Mouse (Mus musculus) hindbrain, embryonic 12.5 days (tissue): Measurements from ENCODE around the gene Magi1. TPM values are rescaled to one million over a fixed set of nuclear protein-coding genes. Genes with fewer than 3 reads are reported as not detected.

Experiments
- ATAC-seq: fragments of 200-750 bp; cut with Nextera tagmentation; 2 replicates; pipeline ENCODE4 v1.8.0; 2017; ENCODE audit warnings: moderate TSS enrichment; ENCODE audit not compliant: low FRiP score
- H3K27ac ChIP-seq: fragments of 300-500 bp; sonication (generic); 2 replicates; pipeline ENCODE4 v1.5.1; 2016; ENCODE audit warnings: mild to moderate bottlenecking
- H3K27me3 ChIP-seq: fragments of 300-500 bp; sonication (generic); 2 replicates; pipeline ENCODE4 v1.6.1; 2016; ENCODE audit warnings: mild to moderate bottlenecking
- H3K36me3 ChIP-seq: fragments of 300-500 bp; sonication (generic); 2 replicates; pipeline ENCODE4 v1.6.1; 2016; ENCODE audit warnings: mild to moderate bottlenecking
- H3K4me1 ChIP-seq: fragments of 300-500 bp; sonication (generic); 2 replicates; pipeline ENCODE4 v1.6.1; 2016
- H3K4me2 ChIP-seq: fragments of 300-500 bp; sonication (generic); replicated peaks from 2 replicates; pipeline ENCODE4 v1.6.1; 2016; ENCODE audit warnings: mild to moderate bottlenecking
- H3K4me3 ChIP-seq: fragments of 300-500 bp; sonication (generic); 2 replicates; pipeline ENCODE4 v1.5.1; 2016; ENCODE audit warnings: mild to moderate bottlenecking
- H3K9ac ChIP-seq: fragments of 300-500 bp; sonication (generic); 2 replicates; pipeline ENCODE4 v1.6.1; 2016; ENCODE audit warnings: mild to moderate bottlenecking, moderate library complexity
- H3K9me3 ChIP-seq: fragments of 300-500 bp; sonication (generic); replicated peaks from 2 replicates; pipeline ENCODE4 v1.6.1; 2016; ENCODE audit warnings: mild to moderate bottlenecking
- WGBS: fragments of 180-500 bp; shearing (Covaris S2); methylation state at CpG from one replicate; pipeline ENCODE4 v1.1.7; 2016; 5-methylcytosine and 5-hydroxymethylcytosine counted together
- polyA plus RNA-seq: library from polyadenylated mRNA; unstranded; fragments of >200 nt; fragmentation: Nextera tagmentation; extraction: Ambion mirVana; gene quantifications from 2 replicates; pipeline ENCODE4 v1.2.1, GENCODE M21; 2016

Gene Magi1
- polyA plus RNA-seq, 1 experiment from 2014 or later = 35.9 TPM

GRCm38 (mm10) chr6:93968721-93969120, 315.0 kb downstream of the Magi1 start:
- Histone ChIP-seq H3K27ac (no peak overlapping the region), H3K4me1 (no peaks in the 10 kb centered on the region), H3K9ac (no peak overlapping the region), H3K27me3 (no peaks in the 10 kb centered on the region), H3K4me2 (no peak overlapping the region), H3K4me3 (no peak overlapping the region), H3K9me3 (no peaks in the 10 kb centered on the region), H3K36me3 (no peaks in the 10 kb centered on the region)
- WGBS = 74% methylated on average over 2 of the region's 2 CpGs
- ATAC-seq = no peak

GRCm38 (mm10) chr6:93962757-93963336, 320.9 kb downstream of the Magi1 start:
- H3K9me3 ChIP-seq = no peaks in the 10 kb centered on the region
- 88% methylated on average over 5 of the region's 5 CpGs for whole genome bisulfite sequencing
- H3K4me3 ChIP-seq = no peak overlapping the region
- no peaks in the 10 kb centered on the region for H3K4me1 ChIP-seq
- H3K27me3 ChIP-seq = no peaks in the 10 kb centered on the region
- H3K4me2 ChIP-seq = no peak overlapping the region
- no peaks in the 10 kb centered on the region for H3K36me3 ChIP-seq
- no peak for ATAC-seq
- H3K27ac ChIP-seq = no peak overlapping the region
- no peak overlapping the region for H3K9ac ChIP-seq

DNA sequence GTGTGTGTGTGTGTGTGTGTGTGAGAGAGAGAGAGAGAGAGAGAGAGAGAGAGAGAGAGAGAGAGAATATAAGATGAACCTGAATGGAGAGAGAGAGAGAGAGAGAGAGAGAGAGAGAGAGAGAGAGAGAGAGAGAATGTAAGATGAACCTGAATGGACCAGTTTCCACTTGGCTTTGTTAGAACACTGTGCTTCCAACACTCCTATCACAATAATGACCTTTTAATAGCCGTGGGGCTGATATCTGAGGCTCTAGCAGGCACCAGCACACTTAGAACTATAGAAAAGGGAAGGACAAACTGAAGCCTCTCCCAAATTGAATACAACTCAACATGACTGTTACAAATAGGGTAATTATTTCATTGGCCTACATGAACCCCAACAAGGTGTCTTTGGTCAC, 321.9 kb downstream of the Magi1 start:
- Histone ChIP-seq H3K27me3 (no peaks in the 10 kb centered on the region), H3K4me3 (no peak overlapping the region), H3K4me2 (no peak overlapping the region), H3K9ac (no peak overlapping the region), H3K4me1 (peaks cover 6% of the 10 kb centered on the region), H3K9me3 (no peaks in the 10 kb centered on the region), H3K27ac (no peak overlapping the region), H3K36me3 (no peaks in the 10 kb centered on the region)
- WGBS = 72% methylated on average over 1 of the region's 1 CpGs
- no peak for ATAC-seq

GRCm38 (mm10) chr6:93957172-93957571, 326.5 kb downstream of the Magi1 start:
- peaks cover 22% of the 10 kb centered on the region for H3K4me1 ChIP-seq
- WGBS = 28% methylated on average over 2 of the region's 2 CpGs
- H3K27ac ChIP-seq = no peak overlapping the region
- no peak overlapping the region for H3K4me3 ChIP-seq
- no peaks in the 10 kb centered on the region for H3K27me3 ChIP-seq
- no peaks in the 10 kb centered on the region for H3K36me3 ChIP-seq
- no peaks in the 10 kb centered on the region for H3K9me3 ChIP-seq
- peak; percentile 64 for ATAC-seq
- H3K9ac ChIP-seq = no peak overlapping the region
- no peak overlapping the region for H3K4me2 ChIP-seq

GRCm38 (mm10) chr6:93946612-93947011, 337.1 kb downstream of the Magi1 start:
- no peak overlapping the region for H3K27ac ChIP-seq

GRCm38 (mm10) chr6:93936359-93936758, 347.4 kb downstream of the Magi1 start:
- H3K9me3 ChIP-seq = no peaks in the 10 kb centered on the region
- H3K36me3 ChIP-seq = no peaks in the 10 kb centered on the region
- WGBS = 88% methylated on average over 6 of the region's 6 CpGs
- no peak overlapping the region for H3K4me2 ChIP-seq
- H3K27ac ChIP-seq = no peak overlapping the region
- H3K4me1 ChIP-seq = no peaks in the 10 kb centered on the region
- no peak overlapping the region for H3K4me3 ChIP-seq
- ATAC-seq = no peak
- H3K9ac ChIP-seq = no peak overlapping the region
- no peaks in the 10 kb centered on the region for H3K27me3 ChIP-seq

More at GRCm38 (mm10) chr6:93946612-93947011, 337.1 kb downstream of the Magi1 start:
- no peak overlapping the region for H3K4me2 ChIP-seq
- no peak overlapping the region for H3K9ac ChIP-seq
- H3K4me1 ChIP-seq = no peaks in the 10 kb centered on the region
- H3K36me3 ChIP-seq = no peaks in the 10 kb centered on the region
- 0 out of 2 replicates have a peak, but pooled peaks cover 2% of the 10 kb centered on the region for H3K27me3 ChIP-seq
- H3K9me3 ChIP-seq = no peaks in the 10 kb centered on the region
- no peak for ATAC-seq
- WGBS = 76% methylated on average over 2 of the region's 2 CpGs
- H3K4me3 ChIP-seq = no peak overlapping the region

GRCm38 (mm10) chr6:93935793-93936192, 347.9 kb downstream of the Magi1 start:
- Histone ChIP-seq H3K36me3 (no peaks in the 10 kb centered on the region), H3K9ac (no peak overlapping the region)
- WGBS = 75% methylated on average over 4 of the region's 4 CpGs

GRCm38 (mm10) chr6:93934700-93935099, 349.0 kb downstream of the Magi1 start:
- no peak overlapping the region for H3K4me2 ChIP-seq
- no peaks in the 10 kb centered on the region for H3K36me3 ChIP-seq
- H3K9ac ChIP-seq = no peak overlapping the region
- H3K4me1 ChIP-seq = no peaks in the 10 kb centered on the region
- no peak overlapping the region for H3K27ac ChIP-seq
- no peaks in the 10 kb centered on the region for H3K27me3 ChIP-seq
- no peak for ATAC-seq
- 84% methylated on average over 2 of the region's 2 CpGs for WGBS
- H3K9me3 ChIP-seq = no peaks in the 10 kb centered on the region
- no peak overlapping the region for H3K4me3 ChIP-seq

More at GRCm38 (mm10) chr6:93935793-93936192, 347.9 kb downstream of the Magi1 start:
- Histone ChIP-seq H3K27me3 (no peaks in the 10 kb centered on the region), H3K9me3 (no peaks in the 10 kb centered on the region), H3K4me3 (no peak overlapping the region), H3K27ac (no peak overlapping the region), H3K4me1 (no peaks in the 10 kb centered on the region), H3K4me2 (no peak overlapping the region)
- no peak for ATAC-seq

DNA sequence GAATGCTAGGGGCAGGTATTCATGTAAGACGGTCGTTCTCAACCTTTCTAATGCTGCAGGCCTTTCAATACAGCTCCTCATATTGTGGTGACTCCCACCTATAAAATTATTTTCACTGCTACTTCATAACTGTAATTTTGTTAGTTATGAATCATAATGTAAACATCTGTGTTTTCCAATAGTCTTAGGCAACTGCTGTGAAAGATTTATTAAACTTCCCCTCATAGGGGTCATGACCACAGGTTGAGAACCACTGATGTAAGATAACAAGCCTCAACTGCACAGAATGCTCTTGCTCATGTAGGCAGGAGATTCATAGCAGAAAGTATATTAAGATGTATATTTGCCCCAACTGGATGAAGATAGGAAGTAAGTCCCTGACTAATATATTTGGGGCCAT, 359.1 kb downstream of the Magi1 start:
- no peaks in the 10 kb centered on the region for H3K9me3 ChIP-seq
- H3K4me2 ChIP-seq = no peak overlapping the region
- no peak overlapping the region for H3K9ac ChIP-seq
- WGBS = 88% methylated on average over 2 of the region's 2 CpGs
- H3K27ac ChIP-seq = no peak overlapping the region
- H3K4me1 ChIP-seq = peaks cover 7% of the 10 kb centered on the region; the same call in 1 of the 2 replicates
- ATAC-seq = no peak
- H3K27me3 ChIP-seq = no peaks in the 10 kb centered on the region
- H3K36me3 ChIP-seq = no peaks in the 10 kb centered on the region
- H3K4me3 ChIP-seq = no peak overlapping the region

- no peak overlapping the region for H3K9ac ChIP-seq
- no peak overlapping the region for H3K4me2 ChIP-seq
- ATAC-seq = 0 out of 2 replicates have a peak, but pooled peaks have one; percentile 26
- no peaks in the 10 kb centered on the region for H3K36me3 ChIP-seq
- no peaks in the 10 kb centered on the region for H3K9me3 ChIP-seq
- H3K27me3 ChIP-seq = no peaks in the 10 kb centered on the region
- peaks cover 7% of the 10 kb centered on the region; the same call in 1 of the 2 replicates for H3K4me1 ChIP-seq
- 44% methylated on average over 3 of the region's 3 CpGs for WGBS
- H3K4me3 ChIP-seq = no peak overlapping the region
- H3K27ac ChIP-seq = peak overlapping the region; percentile 5; the same call in 1 of the 2 replicates
Measured at GRCm38 (mm10) chr6:93923972-93924371, 359.7 kb downstream of the Magi1 start.

GRCm38 (mm10) chr6:93923351-93923750, 360.4 kb downstream of the Magi1 start:
- WGBS = 38% methylated on average over 5 of the region's 5 CpGs
- H3K27me3 ChIP-seq = no peaks in the 10 kb centered on the region
- peak overlapping the region; percentile 5; the same call in 1 of the 2 replicates for H3K27ac ChIP-seq
- H3K9ac ChIP-seq = no peak overlapping the region
- H3K36me3 ChIP-seq = no peaks in the 10 kb centered on the region
- no peak overlapping the region for H3K4me2 ChIP-seq
- ATAC-seq = peak; percentile 29; the same call in 1 of the 2 replicates
- H3K9me3 ChIP-seq = no peaks in the 10 kb centered on the region
- peaks cover 7% of the 10 kb centered on the region; the same call in 1 of the 2 replicates for H3K4me1 ChIP-seq
- no peak overlapping the region for H3K4me3 ChIP-seq

GRCm38 (mm10) chr6:93922931-93923330, 360.8 kb downstream of the Magi1 start:
- Histone ChIP-seq H3K27ac (no peak overlapping the region), H3K9me3 (no peaks in the 10 kb centered on the region), H3K4me1 (peaks cover 7% of the 10 kb centered on the region; the same call in 1 of the 2 replicates), H3K36me3 (no peaks in the 10 kb centered on the region), H3K9ac (no peak overlapping the region), H3K4me3 (no peak overlapping the region), H3K27me3 (no peaks in the 10 kb centered on the region), H3K4me2 (no peak overlapping the region)
- ATAC-seq = no peak
- WGBS = 71% methylated on average over 7 of the region's 7 CpGs

- Histone ChIP-seq H3K27ac (peak overlapping the region; percentile 95), H3K4me1 (peaks cover 45% of the 10 kb centered on the region), H3K9me3 (no peaks in the 10 kb centered on the region), H3K4me2 (peak overlapping the region; percentile 64), H3K9ac (peak overlapping the region; percentile 67), H3K27me3 (no peaks in the 10 kb centered on the region), H3K36me3 (no peaks in the 10 kb centered on the region), H3K4me3 (peak overlapping the region; percentile 47)
- ATAC-seq = peak; percentile 65
- 2% methylated on average over 22 of the region's 22 CpGs for WGBS
Measured at GRCm38 (mm10) chr6:93913226-93913861, 370.4 kb downstream of the Magi1 start.
